Mouse (Mus musculus): ENCODE results near the gene Vmn2r114. TPM values are rescaled to one million over a fixed set of nuclear protein-coding genes. Genes with fewer than 3 reads are reported as not detected.
"Not testable (repeated sequence)": the region's sequence is repeated elsewhere in the genome, so short reads cannot be mapped to it uniquely, and the experiment has no call there.

Vmn2r114 gene
- total RNA-seq (2021), result not detected
- long read RNA-seq, experiment 1, result 0 reads
- long read RNA-seq, experiment 2, result 0 reads

DNA sequence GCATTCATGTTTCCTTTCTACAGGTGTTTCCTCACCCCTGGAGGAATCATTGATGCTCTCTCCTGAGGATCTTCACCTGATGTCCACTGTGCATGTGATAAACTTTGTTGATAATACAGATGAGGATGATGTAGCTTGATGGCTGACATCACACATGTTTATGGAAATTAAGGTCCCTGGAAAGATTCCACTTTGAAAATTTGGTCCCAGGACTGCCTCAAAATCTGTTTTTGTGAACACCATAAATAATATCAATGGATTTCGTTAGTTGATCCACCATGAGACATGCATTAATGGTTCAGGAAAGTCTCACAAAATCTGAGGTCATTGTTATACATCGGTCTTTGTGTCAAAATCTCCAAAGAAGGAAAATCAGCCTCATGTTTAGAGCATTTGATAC lies at the start of gene Vmn2r114:
Vmn2r114 (minus strand) TSS at position 101 of the 400 bp plus-strand sequence.
- DNase-seq (ENCODE audit: low spot score in 2 of 2), result not testable (repeated sequence)

DNA sequence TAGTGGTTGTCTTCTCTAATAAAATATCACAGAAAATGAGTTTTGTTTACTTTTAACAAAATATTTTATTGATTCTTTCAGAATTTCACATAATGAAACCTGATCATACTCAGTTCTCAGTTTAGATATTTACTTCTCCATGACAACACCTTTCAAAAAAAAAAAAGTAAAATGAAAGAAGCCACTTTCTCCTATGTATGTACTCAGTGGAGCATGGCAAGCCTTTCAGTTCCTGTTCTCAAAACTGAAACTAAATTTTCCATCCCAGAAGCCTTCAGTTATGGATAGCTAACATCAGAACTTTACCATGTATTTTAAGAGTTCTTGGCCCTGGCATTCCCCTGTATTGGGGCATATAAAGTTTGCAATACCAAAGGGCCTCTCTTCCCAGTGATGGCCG lies 39.3 kb upstream of the Vmn2r114 start:
- DNase-seq (ENCODE audit: low spot score in 2 of 2), result no peak

GRCm38 (mm10) chr17:23343441-23343840 lies 31.1 kb upstream of the Vmn2r114 start, which contains the start of gene Vmn2r115:
Gene Vmn2r115 (plus strand): TSS chr17:23343741.
- not testable (repeated sequence) for DNase-seq (ENCODE audit: low spot score in 2 of 2)

- DNase-seq (ENCODE audit: low spot score in 2 of 2), result no peak
These were observed 18.3 kb upstream of the Vmn2r114 start for GRCm38 (mm10) chr17:23330657-23331056.

Other genes with a start within 250 kb of the Vmn2r114 start
- gene Zfp40, start 119.3 kb downstream of the Vmn2r114 start, total RNA-seq (2021), result 10 to 100 TPM; 10.8 to 13.4 TPM
- gene Vmn2r115, start 31.2 kb upstream of the Vmn2r114 start, total RNA-seq (2021), result not detected
- gene Vmn2r116, start 72.1 kb upstream of the Vmn2r114 start, total RNA-seq (2021), result not detected
- not detected for gene Vmn2r117, start 167.2 kb upstream of the Vmn2r114 start, total RNA-seq (2021)

All from adrenal gland, postnatal 4 days (tissue).